ENCODE assay signal across 21 mouse cellular contexts in the genomic region with DNA sequence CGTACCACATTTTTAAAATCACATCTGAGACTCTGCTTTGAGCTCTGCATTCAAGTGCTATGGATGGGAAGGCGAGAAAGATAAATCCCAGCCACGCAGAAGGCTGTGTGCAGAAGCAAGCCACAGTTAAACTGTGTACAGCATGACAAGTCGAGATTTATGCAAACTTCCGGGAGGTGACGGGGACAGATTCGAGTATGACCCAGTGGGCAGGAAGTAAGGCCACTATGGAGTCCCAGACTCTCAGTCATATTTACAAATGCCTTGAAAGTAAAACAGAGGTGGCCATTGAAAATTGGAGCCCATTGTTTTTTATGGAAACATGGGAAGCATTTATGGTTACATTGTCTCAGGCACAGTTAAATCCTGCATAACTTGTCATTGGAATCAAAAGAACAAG. TPM values are rescaled to one million over a fixed set of nuclear protein-coding genes. Genes with fewer than 3 reads are reported as not detected.
DNase-seq lines count a peak whose midpoint lies in the region; ATAC-seq and TF ChIP-seq lines count a peak whose summit lies in the region.
"Had no signal": no experiment of that assay in that cellular context is flagged by ENCODE, and none has a peak within 500 bp of the region (broad histone marks: within the 10 kb centered on the region; RNA-seq: fewer than 3 reads in every experiment).

No protein-coding gene starts in this region.

- H3K4me1 ChIP-seq in heart, adult 2 months (ENCODE audit: control insufficient read depth, insufficient read depth, low read length) = peaks cover 1% of the 10 kb centered on the region; the same call in 1 of the 2 replicates
- H3K4me1 ChIP-seq: heart, embryonic 12.5 days; limb, embryonic 15.5 days had no signal

- TF ChIP-seq CTCF in heart, adult 2 months (IDR thresholded peaks at IDR 0.05) = no peak

- H3K27ac ChIP-seq in heart, adult 2 months = no peak overlapping the region
- H3K27ac ChIP-seq: forebrain, embryonic 10.5 days; hindbrain, embryonic 13.5 days; limb, embryonic 15.5 days; liver, embryonic 15.5 days had no signal

- H3K36me3 ChIP-seq in heart, adult 2 months (ENCODE audit: control insufficient read depth, insufficient read depth, low read length) = no peaks in the 10 kb centered on the region
- H3K36me3 ChIP-seq: forebrain, embryonic 10.5 days; heart, embryonic 12.5 days; hindbrain, embryonic 13.5 days; limb, embryonic 15.5 days; liver, embryonic 15.5 days had no signal

- 70% methylated on average over 7 of the region's 7 CpGs for WGBS in heart, adult 2 months

- peak; percentile 17 for DNase-seq in kidney, adult 9 months
- no peak for DNase-seq in kidney, adult 18-20 months
- peak; percentile 21 to 43 for DNase-seq in kidney, postnatal 25 days
- DNase-seq in cerebellum, adult 9-10 months = no peak
- DNase-seq in heart, adult 2 months = no peak
- DNase-seq in layer of hippocampus, postnatal 25 days (ENCODE audit: extremely low spot score in 1 of 2, low spot score in 1 of 2) = no peak
- DNase-seq: adrenal gland, postnatal 36 days; cerebellum, adult 18-20 months; cerebellum, postnatal 36 days; forebrain, postnatal 0 days; heart, postnatal 14 days had no signal

- TF ChIP-seq POLR2A in heart, adult 2 months (IDR thresholded peaks at IDR 0.05; ENCODE audit: insufficient read depth, low read depth, low read length) = no peak

- peak; percentile 61 to 64; a peak in 1 of 4 replicates for ATAC-seq in hematopoietic stem cell, adult 5-6 weeks (replicated peaks in 1 of 2; ENCODE audit: insufficient read depth in 1 of 2, low FRiP score in 2 of 2, low TSS enrichment in 1 of 2, low read depth in 1 of 2, poor library complexity in 2 of 2, severe bottlenecking in 2 of 2)
- peak; percentile 33; the same call in 1 of the 2 replicates for ATAC-seq in neutrophil, adult 5-6 weeks (ENCODE audit: extremely low read depth, insufficient number of reproducible peaks, low FRiP score, poor library complexity, severe bottlenecking)
- ATAC-seq: forebrain, postnatal 0 days; inflammation-experienced regulatory T-cells, adult 6 months had no signal

- no peak overlapping the region for H3K4me3 ChIP-seq in heart, adult 2 months
- H3K4me3 ChIP-seq: forebrain, embryonic 10.5 days; heart, embryonic 12.5 days; hindbrain, embryonic 13.5 days; limb, embryonic 15.5 days; liver, embryonic 15.5 days; megakaryocyte, embryonic 14.5 days had no signal

- H3K79me2 ChIP-seq in heart, adult 2 months (replicated peaks; ENCODE audit: control insufficient read depth, insufficient read depth, low read length) = no peaks in the 10 kb centered on the region

- no peak overlapping the region for H3K9ac ChIP-seq in heart, adult 2 months (ENCODE audit: low read depth, low read length)
- H3K9ac ChIP-seq: forebrain, postnatal 0 days; heart, embryonic 12.5 days; hindbrain, embryonic 13.5 days; limb, embryonic 15.5 days; liver, embryonic 15.5 days had no signal

- no peak for TF ChIP-seq EP300 in heart, adult 2 months (IDR thresholded peaks at IDR 0.05; ENCODE audit: insufficient read depth, low read depth, low read length)

- intact Hi-C loops in heart, adult 2 months (cut with DNase I) = loop anchor here (10.0 kb wide), 1 partner anchor 101 kb away; no protein-coding TSS in a partner anchor

- H3K27me3 ChIP-seq in heart, adult 2 months (ENCODE audit: control insufficient read depth, insufficient read depth, low read length) = no peaks in the 10 kb centered on the region
- H3K27me3 ChIP-seq: heart, embryonic 12.5 days; hindbrain, embryonic 13.5 days; limb, embryonic 15.5 days; liver, embryonic 15.5 days; megakaryocyte, embryonic 14.5 days had no signal

RNA-seq across cellular contexts. Expression of gene Ppp1r1c, which starts 58.1 kb away (rescaled TPM):
- not detected in 2 replicates for total RNA-seq in hematopoietic stem cell, adult 5-6 weeks (2017)
- 0.58 TPM in 1 of 2 replicates, not detected in the other for total RNA-seq in neutrophil, adult 5-6 weeks (2017)
- total RNA-seq in heart, adult 2 months (2021) = under 1 TPM in 1 of 2 experiments, not detected in 1; 0.82 TPM
- not detected in 2 replicates for polyA plus RNA-seq in heart, adult 2 months (2012; rRNA removed)
- under 1 TPM; 0.12 to 0.38 TPM for total RNA-seq in layer of hippocampus, postnatal 25 days (2021)
- total RNA-seq: adrenal gland, postnatal 36 days; heart, postnatal 14 days; left cerebral cortex, postnatal 25 days had no signal
- polyA plus RNA-seq: forebrain, embryonic 10.5 days; liver, embryonic 15.5 days had no signal

Comparison
In these comparisons a context has a peak if more than half of its experiments do, and no peak if none do; other contexts are left out.
1. DNase-seq: peak in kidney, adult 9 months (single experiment) and kidney, postnatal 25 days (2 of 2); none in kidney, adult 18-20 months (single experiment), cerebellum, adult 9-10 months (single experiment), heart, adult 2 months (0 of 2) and layer of hippocampus, postnatal 25 days (0 of 2).